In the genomic region with DNA sequence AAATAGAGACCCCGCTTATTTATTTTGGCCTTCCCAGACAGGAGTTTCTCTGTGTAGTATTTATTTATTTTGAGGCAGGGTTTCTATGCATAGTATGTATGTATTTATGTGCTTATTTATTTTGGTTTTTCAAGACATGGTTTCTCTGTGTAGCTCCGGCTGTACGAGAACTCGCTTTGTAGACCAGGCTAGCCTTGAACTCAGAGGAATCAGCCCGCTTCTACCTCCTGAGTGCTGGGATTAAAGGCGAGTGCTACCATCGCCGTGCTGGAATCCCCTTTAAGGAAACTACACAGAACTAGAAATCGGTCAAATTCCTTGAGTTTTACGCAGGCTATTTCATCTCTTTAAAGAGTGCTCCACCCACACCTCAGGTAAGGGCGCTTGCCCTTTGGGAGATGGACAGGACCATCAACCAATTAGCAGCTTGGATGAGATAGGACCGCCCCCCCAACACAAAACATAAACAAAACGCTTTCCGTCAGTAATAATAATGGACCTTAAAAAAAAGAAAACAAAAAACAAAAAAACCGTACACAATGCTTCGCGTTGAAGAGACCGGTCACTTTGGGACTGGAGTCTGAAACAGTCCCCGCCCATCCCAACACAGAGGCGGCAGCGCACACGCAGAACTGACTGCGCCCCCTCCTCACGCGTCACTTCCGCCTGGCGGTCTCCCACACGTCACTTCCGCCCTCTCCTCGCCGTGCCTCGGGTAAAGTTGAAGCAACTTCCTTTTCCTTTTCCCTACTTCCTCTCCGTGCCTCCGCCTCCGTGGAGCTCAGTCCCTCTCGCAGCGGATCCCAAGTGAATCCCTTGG, we compare ENCODE assay signal across 8 mouse cellular contexts. TPM values are rescaled to one million over a fixed set of nuclear protein-coding genes. Genes with fewer than 3 reads are reported as not detected.
DNase-seq lines count a peak whose midpoint lies in the region; ATAC-seq lines count a peak whose summit lies in the region.

TSS of gene Rnf20 (plus strand) at position 688 of the 820 bp plus-strand sequence.

- H3K9ac ChIP-seq in lung, embryonic 16.5 days (ENCODE audit: low read length) = peak within 1 kb of the TSS; percentile 97

- DNase-seq in MN1 (ENCODE audit: low spot score) = peak; percentile 95
- peak; percentile 96 for DNase-seq in cerebellum, adult 8-10 months
- peak; percentile 95 for DNase-seq in forelimb bud, embryonic 11.5 days (ENCODE audit: low read depth, low spot score)
- DNase-seq in layer of hippocampus, adult 9-10 months (ENCODE audit: low spot score) = peak; percentile 92
- peak; percentile 93 for DNase-seq in ovary, postnatal 36 days (ENCODE audit: low spot score)
- DNase-seq in thymus, postnatal 25 days = peak; percentile 95

- WGBS in lung, embryonic 16.5 days = 3% methylated on average over 37 of the region's 37 CpGs

- peaks cover 6% of the 10 kb centered on the region; the same call in 1 of the 2 replicates for H3K4me1 ChIP-seq in lung, embryonic 16.5 days (replicated peaks; ENCODE audit: control insufficient read depth, insufficient read depth, low read length)

- peak within 1 kb of the TSS; percentile 94 for H3K4me3 ChIP-seq in lung, embryonic 16.5 days (ENCODE audit: low read length)

- H3K36me3 ChIP-seq in lung, embryonic 16.5 days (ENCODE audit: control insufficient read depth, insufficient read depth, low read length) = peaks cover 14% of the 10 kb centered on the region

- H3K27me3 ChIP-seq in lung, embryonic 16.5 days (ENCODE audit: control insufficient read depth, insufficient read depth, low read depth, low read length) = no peaks in the 10 kb centered on the region

- H3K4me2 ChIP-seq in lung, embryonic 16.5 days (ENCODE audit: low read depth, low read length) = peak within 1 kb of the TSS; percentile 67

- H3K9me3 ChIP-seq in lung, embryonic 16.5 days (ENCODE audit: control insufficient read depth, low read length) = no peaks in the 10 kb centered on the region

- ATAC-seq in hematopoietic stem cell, adult 5-6 weeks (replicated peaks in 1 of 2; ENCODE audit: insufficient read depth in 1 of 2, low FRiP score in 2 of 2, low TSS enrichment in 1 of 2, low read depth in 1 of 2, poor library complexity in 2 of 2, severe bottlenecking in 2 of 2) = peak; percentile 92 to 96
- ATAC-seq in lung, embryonic 16.5 days (ENCODE audit: low read depth) = peak; percentile 98

- peak within 1 kb of the TSS; percentile 93 for H3K27ac ChIP-seq in lung, embryonic 16.5 days (ENCODE audit: low read length)

RNA-seq across cellular contexts. Expression of gene Rnf20, which starts in this region (rescaled TPM):
- 164 and 171 TPM in 2 replicates for total RNA-seq in hematopoietic stem cell, adult 5-6 weeks (2017)
- polyA plus RNA-seq in lung, embryonic 16.5 days (2015; fragmentation: Nextera tagmentation; extraction: Ambion mirVana) = 38.1 and 41.2 TPM in 2 replicates

Comparison
In these comparisons a context has a peak if more than half of its experiments do, and no peak if none do; other contexts are left out.
1. Peak in every context shown above with its lines: DNase-seq, ATAC-seq, H3K4me3 ChIP-seq and H3K27ac ChIP-seq.